Mouse (Mus musculus): ENCODE measurements around the gene Bmp6.

DNA sequence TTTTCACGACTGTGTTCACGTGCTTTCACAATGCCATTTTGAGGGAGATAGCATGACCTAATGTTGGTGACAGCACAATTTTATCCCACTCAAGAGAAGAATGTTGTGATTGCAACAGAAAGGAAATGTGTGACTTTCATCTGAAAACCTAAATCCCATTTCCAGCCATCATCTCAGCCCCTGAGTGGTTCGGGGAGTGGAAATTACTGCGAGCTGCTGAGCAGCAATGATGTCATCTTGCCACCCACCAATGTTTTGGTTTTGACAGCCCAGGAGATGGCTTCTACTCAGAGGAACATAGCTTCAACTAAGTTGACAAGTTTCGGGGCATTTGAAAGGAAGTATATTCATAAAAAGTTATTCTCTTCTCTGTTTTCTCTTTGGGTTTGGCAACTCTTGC, 202.8 kb downstream of the Bmp6 start:
- no peak for TF ChIP-seq CTCF (IDR thresholded peaks at IDR 0.05; ENCODE audit: borderline replicate concordance, insufficient read depth, low read depth, low read length)
- TF ChIP-seq POLR2A (IDR thresholded peaks at IDR 0.05; ENCODE audit: borderline replicate concordance, insufficient read depth, low read length): no peak

Data from cerebellum, adult 2 months (tissue).